Mouse (Mus musculus) limb, embryonic 14.5 days (tissue): ENCODE measurements at regions not wholly inside any gene's neighbourhood (a gene's known extent, or its start where the extent isn't known, plus 50 kb on each side); places are given as distances from the start of the nearest gene placed in this dataset.

Source experiments
- ATAC-seq: fragments of 200-750 bp; cut with Nextera tagmentation; 2 replicates; pipeline ENCODE4 v1.8.0; 2017; ENCODE audit warnings: low read depth, moderate number of reproducible peaks, moderate TSS enrichment; ENCODE audit not compliant: low FRiP score
- DNase-seq: peaks from one replicate; pipeline ENCODE4 v3.0.0-alpha.2; 2015; ENCODE audit warnings: low spot score
- H3K27ac ChIP-seq: fragments of 300-500 bp; sonication (generic); replicated peaks from 2 replicates; pipeline ENCODE4 v1.5.1; 2014; ENCODE audit warnings: low read depth, mild to moderate bottlenecking, low read length, moderate library complexity, mixed read lengths
- H3K27me3 ChIP-seq: fragments of 300-500 bp; sonication (generic); 2 replicates; pipeline ENCODE4 v1.6.1; 2014; ENCODE audit warnings: low read length, mixed read lengths; ENCODE audit not compliant: control insufficient read depth, insufficient read depth
- H3K36me3 ChIP-seq: fragments of 300-500 bp; sonication (generic); 2 replicates; pipeline ENCODE4 v1.6.1; 2014; ENCODE audit warnings: mild to moderate bottlenecking, low read length, moderate library complexity, mixed read lengths; ENCODE audit not compliant: control insufficient read depth, insufficient read depth
- H3K4me1 ChIP-seq: fragments of 300-500 bp; sonication (generic); 2 replicates; pipeline ENCODE4 v1.6.1; 2014; ENCODE audit warnings: antibody characterized with exemption, low read length, mixed read lengths; ENCODE audit not compliant: control insufficient read depth, insufficient read depth
- H3K4me2 ChIP-seq: fragments of 300-500 bp; sonication (generic); replicated peaks from 2 replicates; pipeline ENCODE4 v1.6.1; 2014; ENCODE audit warnings: low read depth, mild to moderate bottlenecking, low read length, moderate library complexity; ENCODE audit not compliant: severe bottlenecking
- H3K4me3 ChIP-seq: fragments of 300-500 bp; sonication (generic); replicated peaks from 2 replicates; pipeline ENCODE4 v1.5.1; 2014; ENCODE audit warnings: low read length
- H3K9ac ChIP-seq: fragments of 300-500 bp; sonication (generic); 2 replicates; pipeline ENCODE4 v1.6.1; 2014; ENCODE audit warnings: mild to moderate bottlenecking, low read depth, low read length, moderate library complexity; ENCODE audit not compliant: severe bottlenecking
- H3K9me3 ChIP-seq: fragments of 300-500 bp; sonication (generic); 2 replicates; pipeline ENCODE4 v1.6.1; 2016; ENCODE audit warnings: low read length; ENCODE audit not compliant: control insufficient read depth
- POLR2A ChIP-seq: fragments of 200-500 bp; IDR thresholded peaks from 2 replicates; pipeline ENCODE4 v1.8.0; 2012; ENCODE audit warnings: inconsistent platforms, mild to moderate bottlenecking, moderate library complexity, borderline replicate concordance; ENCODE audit not compliant: insufficient read depth, insufficient read length; ENCODE audit errors: extremely low read depth
- WGBS: fragments of 180-500 bp; shearing (Covaris S2); extraction: QIAGEN DNeasy Blood & Tissue Kit; methylation state at CpG from one replicate; pipeline ENCODE4 v1.1.7; 2014; 5-methylcytosine and 5-hydroxymethylcytosine counted together

GRCm38 (mm10) chr11:86005899-86006445 lies 119.8 kb downstream of the Tbx4 start:
- Histone ChIP-seq H3K4me2 (no peak overlapping the region), H3K27ac (no peak overlapping the region), H3K4me1 (no peaks in the 10 kb centered on the region; the same call in 1 of the 2 replicates), H3K4me3 (no peak overlapping the region), H3K27me3 (no peaks in the 10 kb centered on the region), H3K36me3 (no peaks in the 10 kb centered on the region), H3K9me3 (no peaks in the 10 kb centered on the region), H3K9ac (no peak overlapping the region)
- no peak for ATAC-seq
- DNase-seq: no peak
- TF ChIP-seq POLR2A: no peak
- 83% methylated on average over 9 of the region's 9 CpGs for WGBS

GRCm38 (mm10) chr11:86006859-86007258 lies 120.6 kb downstream of the Tbx4 start:
- TF ChIP-seq POLR2A: no peak
- H3K9ac ChIP-seq: no peak overlapping the region
- H3K4me2 ChIP-seq: no peak overlapping the region
- no peak for DNase-seq
- no peaks in the 10 kb centered on the region for H3K27me3 ChIP-seq
- H3K4me1 ChIP-seq: no peaks in the 10 kb centered on the region; the same call in 1 of the 2 replicates
- ATAC-seq: no peak
- H3K4me3 ChIP-seq: no peak overlapping the region
- H3K36me3 ChIP-seq: no peaks in the 10 kb centered on the region
- no peaks in the 10 kb centered on the region for H3K9me3 ChIP-seq
- 83% methylated on average over 4 of the region's 4 CpGs for WGBS
- no peak overlapping the region for H3K27ac ChIP-seq
